In the genomic region with DNA sequence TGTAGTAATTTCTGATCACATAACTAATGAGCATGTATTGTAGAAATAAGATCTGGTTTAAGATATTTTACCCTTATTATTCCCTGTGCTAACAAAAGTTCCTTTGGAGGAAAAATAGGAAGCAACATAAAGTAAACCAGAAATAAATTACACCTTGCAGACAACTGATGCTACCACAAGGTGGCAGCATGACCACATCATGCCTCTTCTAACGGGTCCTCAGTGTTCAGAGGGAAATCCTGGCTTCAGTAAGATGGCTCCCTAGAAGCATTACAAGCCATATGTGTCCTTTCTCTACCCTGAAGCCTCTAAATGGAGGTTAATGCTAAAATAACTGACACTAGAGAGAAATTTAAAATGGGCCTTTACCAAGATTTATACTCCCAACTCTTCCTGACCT, we compare ENCODE assay signal across 9 mouse cellular contexts. TPM values are rescaled to one million over a fixed set of nuclear protein-coding genes. Genes with fewer than 3 reads are reported as not detected.
DNase-seq lines count a peak whose midpoint lies in the region; ATAC-seq and TF ChIP-seq lines count a peak whose summit lies in the region.
"Had no signal": no experiment of that assay in that cellular context is flagged by ENCODE, and none has a peak within 500 bp of the region (broad histone marks: within the 10 kb centered on the region; RNA-seq: fewer than 3 reads in every experiment).

No protein-coding gene starts in this region.

- H3K4me1 ChIP-seq in spleen, adult 2 months (ENCODE audit: control insufficient read depth, insufficient read depth, insufficient read length) = no peaks in the 10 kb centered on the region
- no peaks in the 10 kb centered on the region for H3K4me1 ChIP-seq in midbrain, embryonic 14.5 days (ENCODE audit: control insufficient read depth, insufficient read depth, low read length)

- H3K4me3 ChIP-seq in spleen, adult 2 months (ENCODE audit: extremely low read depth, insufficient read depth, insufficient read length) = no peak overlapping the region
- H3K4me3 ChIP-seq in midbrain, embryonic 14.5 days (replicated peaks; ENCODE audit: low read depth, low read length) = no peak overlapping the region

- H3K9me3 ChIP-seq in midbrain, embryonic 14.5 days (ENCODE audit: control insufficient read depth, low read length) = no peaks in the 10 kb centered on the region

- no peak for TF ChIP-seq POLR2A in spleen, adult 2 months (IDR thresholded peaks at IDR 0.05; ENCODE audit: low read depth, low read length)
- no peak for TF ChIP-seq POLR2A in brain, embryonic 14.5 days (IDR thresholded peaks at IDR 0.05; ENCODE audit: borderline replicate concordance, extremely low read depth, insufficient read depth, insufficient read length, poor library complexity, severe bottlenecking)

- ATAC-seq in erythroblast, adult 5-6 weeks (replicated peaks; ENCODE audit: low FRiP score, poor library complexity, severe bottlenecking) = peak; percentile 68
- ATAC-seq in midbrain, embryonic 14.5 days (ENCODE audit: low FRiP score, low TSS enrichment) = peak; percentile 85

- peak; percentile 67; the same call in 1 of the 2 replicates for TF ChIP-seq CTCF in spleen, adult 2 months (IDR thresholded peaks at IDR 0.05; ENCODE audit: extremely low read depth, insufficient read depth, insufficient read length, insufficient replicate concordance)
- peak; percentile 83 for TF ChIP-seq CTCF in brain, embryonic 14.5 days (IDR thresholded peaks at IDR 0.05; ENCODE audit: borderline replicate concordance, extremely low read depth, insufficient read depth, insufficient read length)

- 0% methylated on average over 1 of the region's 1 CpGs for WGBS in spleen, adult 2 months
- WGBS in midbrain, embryonic 14.5 days = 0% methylated on average over 1 of the region's 1 CpGs

- no peaks in the 10 kb centered on the region for H3K27me3 ChIP-seq in spleen, adult 2 months (ENCODE audit: control insufficient read depth, insufficient read depth, low read length)
- H3K27me3 ChIP-seq in midbrain, embryonic 14.5 days (ENCODE audit: control insufficient read depth, insufficient read depth, low read length) = no peaks in the 10 kb centered on the region

- no peak overlapping the region for H3K9ac ChIP-seq in midbrain, embryonic 14.5 days (replicated peaks; ENCODE audit: low read length)

- no peaks in the 10 kb centered on the region for H3K36me3 ChIP-seq in spleen, adult 2 months (ENCODE audit: control insufficient read depth, insufficient read depth, low read length)
- no peaks in the 10 kb centered on the region for H3K36me3 ChIP-seq in midbrain, embryonic 14.5 days (ENCODE audit: control insufficient read depth, insufficient read depth, low read length)

- no peak overlapping the region for H3K4me2 ChIP-seq in midbrain, embryonic 14.5 days (ENCODE audit: low read length)

- peak; percentile 10 to 17 for DNase-seq in spleen, adult 2 months (ENCODE audit: low read depth in 1 of 2, low spot score in 2 of 2)
- DNase-seq in spleen, adult 12 weeks (ENCODE audit: low spot score) = no peak
- DNase-seq in brain, embryonic 14.5 days (ENCODE audit: low read depth) = peak; percentile 91
- peak; percentile 54 for DNase-seq in hindlimb bud, embryonic 11.5 days (ENCODE audit: extremely low spot score, low read depth, low spot score)
- DNase-seq in left cerebral cortex, postnatal 10 days (ENCODE audit: extremely low spot score in 1 of 2, low spot score in 2 of 2) = peak; percentile 41 to 42
- DNase-seq in midbrain, embryonic 14.5 days = peak; percentile 90
- DNase-seq in telencephalon, adult 2 months (ENCODE audit: low read depth, low spot score) = peak; percentile 36

- no peak overlapping the region for H3K27ac ChIP-seq in spleen, adult 2 months (ENCODE audit: insufficient read depth, low read length)
- H3K27ac ChIP-seq in midbrain, embryonic 14.5 days (replicated peaks; ENCODE audit: low read depth, low read length) = no peak overlapping the region

- intact Hi-C loops in left cerebral cortex, postnatal 10 days (cut with DNase I) = loop anchor here (2.0 kb wide), 1 partner anchor 71 kb away; no protein-coding TSS in a partner anchor

RNA-seq across cellular contexts. Expression of a gene that starts 14.0 kb away (rescaled TPM):
- polyA plus RNA-seq in spleen, adult 2 months (2012; rRNA removed) = not detected in 2 replicates
- polyA plus RNA-seq in brain, embryonic 14.5 days (2012; rRNA removed) = not detected in 2 replicates
- not detected in 2 replicates for total RNA-seq in erythroblast, adult 5-6 weeks (2015; ENCODE audit: low replicate concordance)
- total RNA-seq in erythroblast, adult 5-6 weeks (2017; ENCODE audit: low replicate concordance) = not detected in 2 replicates
- total RNA-seq in left cerebral cortex, postnatal 10 days (2021) = not detected
- not detected in 2 replicates for polyA plus RNA-seq in midbrain, embryonic 14.5 days (2014; fragmentation: Nextera tagmentation; extraction: Ambion mirVana)
- polyA plus RNA-seq: small intestine, adult 2 months had no signal

RNA-seq across cellular contexts. Expression of a gene that starts 44.3 kb away (rescaled TPM):
- not detected in 2 replicates for polyA plus RNA-seq in spleen, adult 2 months (2012; rRNA removed)
- polyA plus RNA-seq in brain, embryonic 14.5 days (2012; rRNA removed) = not detected in 2 replicates
- total RNA-seq in erythroblast, adult 5-6 weeks (2015; ENCODE audit: low replicate concordance) = not detected in 2 replicates
- not detected in 2 replicates for total RNA-seq in erythroblast, adult 5-6 weeks (2017; ENCODE audit: low replicate concordance)
- not detected for total RNA-seq in left cerebral cortex, postnatal 10 days (2021)
- polyA plus RNA-seq in midbrain, embryonic 14.5 days (2014; fragmentation: Nextera tagmentation; extraction: Ambion mirVana) = not detected in 2 replicates
- polyA plus RNA-seq: small intestine, adult 2 months had no signal

RNA-seq across cellular contexts. Expression of a gene that starts 51.8 kb away (rescaled TPM):
- polyA plus RNA-seq in spleen, adult 2 months (2012; rRNA removed) = 0.04 TPM in 2 replicates
- polyA plus RNA-seq in brain, embryonic 14.5 days (2012; rRNA removed) = 2.0 and 2.5 TPM in 2 replicates
- not detected in 2 replicates for total RNA-seq in erythroblast, adult 5-6 weeks (2015; ENCODE audit: low replicate concordance)
- total RNA-seq in erythroblast, adult 5-6 weeks (2017; ENCODE audit: low replicate concordance) = not detected in 2 replicates
- under 1 TPM in 1 of 2 experiments, not detected in 1; 0.19 TPM for total RNA-seq in left cerebral cortex, postnatal 10 days (2021)
- polyA plus RNA-seq in midbrain, embryonic 14.5 days (2014; fragmentation: Nextera tagmentation; extraction: Ambion mirVana) = 2.6 and 6.9 TPM in 2 replicates
- polyA plus RNA-seq: small intestine, adult 2 months had no signal
